Mouse (Mus musculus) testis, adult 2 months (tissue): ENCODE data around the gene Serpina3c.

Source experiments
- CTCF ChIP-seq: fragments of 200-500 bp; IDR thresholded peaks from 2 replicates; pipeline ENCODE4 v1.5.1; 2012; ENCODE audit warnings: low read depth, mild to moderate bottlenecking, inconsistent platforms, low read length, moderate library complexity; ENCODE audit not compliant: control insufficient read depth, insufficient read depth, insufficient replicate concordance
- POLR2A ChIP-seq: fragments of 200-500 bp; IDR thresholded peaks from 2 replicates; pipeline ENCODE4 v1.6.1; 2012; ENCODE audit warnings: low read depth, mild to moderate bottlenecking, inconsistent platforms, low read length, moderate library complexity; ENCODE audit not compliant: control insufficient read depth

DNA sequence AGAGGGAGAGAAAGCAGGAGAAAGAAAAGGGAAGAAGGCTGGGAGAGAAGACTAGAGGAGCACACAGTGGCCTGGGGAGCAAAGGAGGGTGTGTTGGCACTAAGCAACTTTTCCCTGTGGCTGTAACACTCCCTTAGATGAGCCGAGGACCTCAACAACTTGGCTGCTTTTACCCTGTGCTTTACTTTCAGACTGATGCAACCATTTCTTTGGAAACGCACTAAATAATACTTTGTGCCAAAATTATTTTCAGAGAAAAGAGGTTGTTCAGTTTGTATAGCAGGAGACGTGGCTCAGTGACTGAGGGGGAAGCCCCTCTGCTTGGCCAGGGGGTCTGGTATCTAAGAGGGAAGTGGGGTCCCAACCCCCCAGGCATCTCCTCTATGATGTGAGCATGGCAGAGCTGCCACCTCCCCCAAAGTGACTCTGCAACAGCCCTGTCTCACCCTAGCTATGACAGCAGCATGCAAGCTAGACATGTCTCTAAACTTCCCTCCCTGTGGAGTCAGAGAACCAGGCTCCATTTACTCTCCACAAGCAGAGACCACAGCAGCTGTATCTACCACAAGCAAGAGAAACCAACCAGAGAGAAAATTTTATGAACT lies 527 bp downstream of the Serpina3c start:
- TF ChIP-seq POLR2A: no peak
- TF ChIP-seq CTCF: no peak
